ENCODE assay signal across 2 mouse cellular contexts in the genomic region with DNA sequence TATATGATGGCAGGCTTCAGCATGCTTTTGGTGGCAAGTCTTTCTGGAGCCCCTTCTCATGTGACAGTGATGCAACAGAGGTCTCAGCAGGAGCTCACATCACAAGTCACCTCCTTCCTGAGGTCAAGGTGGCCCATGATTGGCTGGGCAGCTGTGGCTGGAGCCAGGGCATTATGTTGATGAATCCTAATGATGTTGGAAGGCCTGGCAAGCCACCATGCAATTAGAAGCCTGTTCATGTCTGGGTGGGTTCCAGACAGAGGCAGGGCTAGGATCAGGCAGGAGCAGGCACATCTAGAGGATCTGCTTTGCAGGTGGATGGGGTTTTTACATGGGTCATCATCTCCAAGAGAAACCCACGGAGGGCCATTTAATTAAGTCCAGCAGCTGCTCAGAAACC.
DNase-seq lines count a peak whose midpoint lies in the region.
"Not testable (repeated sequence)": the region's sequence is repeated elsewhere in the genome, so short reads cannot be mapped to it uniquely, and the experiment has no call there.

No protein-coding gene starts in this region.

- intact Hi-C loops in left cerebral cortex, postnatal 4 days (cut with DNase I), result not testable (repeated sequence)

- peak; percentile 94 for DNase-seq in heart, adult 11 months
- DNase-seq in left cerebral cortex, postnatal 4 days, result peak; percentile 27
